Mouse (Mus musculus): ENCODE data around the gene Fam53a.

Gene Fam53a

DNA sequence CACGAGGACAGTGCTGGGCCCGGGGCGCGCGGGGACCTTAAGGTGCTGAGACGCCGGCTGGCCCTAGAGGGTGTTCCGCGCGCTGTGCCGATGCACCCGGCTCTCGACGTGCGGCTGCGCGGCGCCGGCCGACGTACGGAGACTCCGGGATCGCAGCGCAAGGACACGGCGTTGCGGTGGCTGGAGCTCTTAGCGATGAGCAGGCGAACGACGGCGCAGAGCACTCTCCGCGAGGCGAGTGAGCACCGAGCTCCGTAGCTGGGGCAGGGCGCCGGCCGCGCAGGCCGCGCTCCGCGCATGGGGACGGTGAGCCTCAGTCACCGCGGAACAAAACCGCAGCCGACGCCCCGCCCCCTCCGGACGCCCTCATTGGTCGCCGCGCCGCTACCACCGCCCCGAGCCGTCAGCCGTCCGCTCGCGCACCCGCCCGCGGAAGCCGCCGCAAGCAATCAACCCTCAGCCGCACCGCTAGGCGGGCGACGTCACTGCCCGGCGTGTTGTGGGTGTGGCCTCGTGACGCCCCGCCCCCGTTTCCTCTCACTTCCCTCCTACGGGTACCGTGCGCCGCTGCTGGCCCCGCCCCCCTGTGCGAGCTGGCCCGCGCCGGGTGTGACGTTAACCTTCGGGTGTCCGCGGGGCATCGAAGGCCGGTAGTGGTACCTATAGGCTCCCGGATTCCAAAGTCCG, at the start of gene Fam53a, which contains the start of gene Gm9903:
Gene Fam53a, minus strand, starts transcription at position 335 of the 687 bp plus-strand sequence.
Gene Gm9903, plus strand, starts transcription at position 625 of the 687 bp plus-strand sequence.
- DNase-seq, result peak; percentile 100

GRCm38 (mm10) chr5:33678244-33678643, 48.8 kb upstream of the Fam53a start:
- DNase-seq, result no peak

DNA sequence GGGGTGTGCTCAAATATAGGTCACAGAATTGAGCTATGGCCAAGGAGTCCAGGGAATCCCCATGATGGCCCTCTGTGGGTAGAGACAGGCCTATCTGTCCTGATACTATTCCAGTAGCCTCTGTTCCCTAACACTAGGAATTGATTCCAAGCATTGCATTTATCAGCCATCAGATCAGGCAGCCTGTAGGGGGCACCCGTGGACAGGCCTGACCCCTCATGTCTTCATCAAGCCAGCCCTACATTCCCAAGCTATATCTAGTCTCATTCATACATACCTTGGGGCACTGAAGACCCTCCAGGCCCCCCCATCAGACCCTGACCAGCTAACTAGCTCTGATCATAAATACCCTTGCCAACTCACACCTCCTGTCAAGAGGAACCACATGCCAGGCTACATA, 46.5 kb upstream of the Fam53a start:
- peak; percentile 77 to 80 for DNase-seq

- DNase-seq, result peak in 1 of 2 experiments; percentile 58
These were observed 45.0 kb upstream of the Fam53a start for GRCm38 (mm10) chr5:33674439-33674838.

- no peak for DNase-seq
These were observed 42.2 kb upstream of the Fam53a start for GRCm38 (mm10) chr5:33671659-33672058.

DNA sequence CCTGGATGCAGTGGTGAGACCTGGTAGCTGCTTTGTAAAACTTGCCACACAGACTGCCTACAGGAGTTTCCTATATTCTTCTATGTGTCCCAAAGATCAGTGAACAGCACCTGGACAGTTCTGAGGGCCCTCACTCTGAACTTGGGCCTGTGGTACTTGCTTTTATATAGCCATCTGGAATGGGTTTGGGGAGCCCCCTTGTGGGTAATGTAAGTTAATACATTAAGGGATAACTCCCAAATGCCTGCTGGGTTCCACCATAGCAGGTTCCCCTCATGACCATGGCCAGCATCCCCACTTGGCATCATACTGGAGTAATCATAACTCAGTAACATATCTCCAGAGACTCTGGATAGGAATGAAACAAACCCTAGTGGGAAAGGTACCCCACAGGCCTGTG, 38.8 kb upstream of the Fam53a start:
- DNase-seq, result peak in 1 of 2 experiments; percentile 43

DNA sequence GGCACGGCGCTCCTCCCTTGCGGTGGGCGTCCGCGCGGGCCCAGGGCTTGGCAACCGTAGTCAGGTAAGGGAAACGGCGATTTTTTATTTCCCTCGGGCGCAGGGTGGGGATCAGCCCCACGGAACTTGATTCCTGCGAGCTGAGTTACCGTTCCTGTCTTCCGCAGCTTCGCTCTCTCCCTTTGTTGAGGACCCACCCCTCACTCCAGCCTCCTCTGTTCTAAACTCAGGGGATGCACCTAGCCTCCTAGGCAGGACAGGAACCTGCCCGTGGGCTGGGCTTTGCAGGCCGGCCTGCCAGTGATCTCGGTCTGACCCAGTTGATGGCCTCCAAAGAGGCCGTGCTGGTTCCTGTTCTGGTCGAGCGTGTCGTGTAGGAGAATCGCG, 29.2 kb upstream of the Fam53a start:
- DNase-seq, result no peak

GRCm38 (mm10) chr5:33657787-33658663, 28.6 kb upstream of the Fam53a start, which contains the start of the genes Tacc3 and Tmem129:
Tacc3 (plus strand) TSS chr5:33658128.
Tmem129 (minus strand) TSS chr5:33658416.
- DNase-seq, result peak; percentile 97 to 99

GRCm38 (mm10) chr5:33657251-33657786, 27.9 kb upstream of the Fam53a start:
- DNase-seq, result no peak

- DNase-seq, result no peak
These were observed 27.3 kb upstream of the Fam53a start for GRCm38 (mm10) chr5:33656739-33657138.

GRCm38 (mm10) chr5:33655251-33655840, 25.9 kb upstream of the Fam53a start:
- DNase-seq, result no peak

- DNase-seq, result no peak
These were observed 25.0 kb upstream of the Fam53a start for GRCm38 (mm10) chr5:33654424-33654823.

DNA sequence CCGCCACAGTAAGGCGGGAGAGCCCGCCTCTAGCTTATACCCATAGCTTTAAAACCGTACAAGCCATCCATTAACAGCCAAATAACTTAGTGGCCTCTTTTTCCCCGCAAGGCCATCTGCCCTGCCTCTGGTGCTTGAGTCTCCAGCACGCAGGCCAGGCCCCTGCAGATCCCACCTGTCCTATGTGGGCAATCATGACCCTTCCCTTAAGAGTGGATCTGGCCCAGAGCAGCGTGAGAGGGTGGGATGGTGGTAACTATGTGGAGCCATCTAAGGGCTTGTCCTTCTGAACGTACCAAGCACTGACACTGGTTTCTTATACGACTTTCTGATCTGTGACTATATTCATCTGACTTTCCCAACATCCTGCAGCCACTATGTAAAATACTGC, 23.3 kb upstream of the Fam53a start:
- DNase-seq, result no peak

GRCm38 (mm10) chr5:33651921-33652782, 22.7 kb upstream of the Fam53a start, which contains the start of gene Slbp:
Slbp (minus strand) TSS chr5:33652574.
- peak; percentile 97 to 99 for DNase-seq

- no peak for DNase-seq
These were observed 22.1 kb upstream of the Fam53a start for GRCm38 (mm10) chr5:33651541-33651920.

- no peak for DNase-seq
These were observed 21.6 kb upstream of the Fam53a start for GRCm38 (mm10) chr5:33651017-33651416.

DNA sequence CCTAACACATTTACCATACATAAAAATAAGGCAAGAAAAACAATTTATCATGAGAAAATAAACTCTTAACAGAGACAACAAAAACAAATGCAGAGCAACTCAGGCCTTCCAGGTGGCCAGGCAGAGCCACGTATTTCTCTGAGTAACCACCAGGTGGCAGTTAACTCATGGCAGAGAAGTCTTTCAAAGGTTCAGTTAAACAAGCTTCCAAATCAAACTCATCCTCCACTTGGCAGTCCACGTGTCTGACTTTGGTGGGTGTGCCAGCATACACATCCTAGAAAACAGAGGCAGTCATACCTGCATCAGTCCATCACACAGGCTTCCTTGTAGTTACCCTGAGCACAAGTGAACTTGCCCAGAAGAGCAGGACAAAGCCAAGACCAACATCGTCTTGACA, 11.2 kb upstream of the Fam53a start:
- peak in 1 of 2 experiments; percentile 57 for DNase-seq

DNA sequence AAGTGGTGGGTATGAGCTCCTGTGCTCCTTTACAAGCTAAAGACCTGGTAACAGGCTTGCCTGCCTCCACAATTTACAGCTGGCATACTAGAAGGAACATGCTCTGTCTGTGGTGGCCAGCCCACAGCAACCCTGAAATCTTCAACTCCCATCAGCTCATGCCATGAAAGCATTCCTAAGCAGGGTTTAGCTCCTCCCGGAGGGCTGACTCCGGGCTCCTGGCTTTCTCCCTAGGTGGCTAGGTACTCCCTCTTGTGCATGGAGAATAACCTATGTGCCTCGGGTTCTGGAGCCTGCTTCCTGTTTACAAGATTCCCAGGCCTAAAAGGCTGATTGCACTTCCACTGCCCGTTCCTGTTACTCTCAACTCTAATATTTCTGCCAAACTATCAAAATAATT, 9.4 kb upstream of the Fam53a start:
- no peak for DNase-seq

GRCm38 (mm10) chr5:33637606-33638350, 8.3 kb upstream of the Fam53a start:
- no peak for DNase-seq

DNA sequence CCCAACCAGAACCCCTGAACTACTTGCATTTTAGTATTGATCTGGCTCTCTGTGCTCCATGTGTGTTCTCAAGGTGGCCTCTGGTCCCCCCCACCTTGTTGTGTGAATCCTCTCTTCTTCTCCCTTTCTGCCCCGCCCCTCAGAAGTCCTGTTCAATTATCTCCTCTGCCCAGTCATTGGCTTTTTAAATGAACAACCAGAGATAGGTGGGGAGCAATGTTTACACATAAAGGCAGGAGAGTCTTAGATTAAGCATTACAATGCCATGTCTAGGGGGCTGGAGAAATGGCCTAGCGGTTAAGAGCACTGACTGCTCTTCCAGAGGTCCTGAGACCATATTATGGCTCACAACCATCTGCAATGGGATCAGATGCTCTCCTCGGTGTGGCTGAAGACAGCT, 5.9 kb upstream of the Fam53a start:
- DNase-seq, result no peak

GRCm38 (mm10) chr5:33632526-33632925, 3.1 kb upstream of the Fam53a start:
- DNase-seq, result no peak

Measured in lung, postnatal 4 days (tissue).